Mouse (Mus musculus): ENCODE measurements around the gene Zbtb4. TPM values are rescaled to one million over a fixed set of nuclear protein-coding genes. Genes with fewer than 3 reads are reported as not detected.

The Zbtb4 gene
- polyA plus RNA-seq, 1 experiment from 2014 or later = 2.3 TPM

DNA sequence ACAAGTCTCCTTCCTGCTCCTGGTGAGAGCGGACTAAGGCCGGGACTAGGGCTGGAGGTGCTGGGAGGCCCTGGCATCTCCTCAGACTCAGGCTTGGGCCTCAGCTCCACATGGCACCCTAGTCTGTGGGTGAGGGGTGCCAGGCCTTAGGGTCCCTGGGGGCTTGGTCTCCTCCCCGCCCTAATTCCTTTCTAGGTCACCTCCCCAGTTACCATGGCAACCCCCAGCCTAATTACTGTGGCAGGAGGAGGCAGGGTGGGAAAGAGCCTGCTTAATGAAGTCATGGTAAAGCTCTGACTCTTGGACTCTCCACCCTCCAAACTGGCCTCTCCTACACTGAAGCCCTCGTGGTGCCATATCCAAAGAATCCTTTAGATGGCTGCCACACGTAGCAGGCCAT lies 63.1 kb downstream of the Zbtb4 start:
- ATAC-seq = peak; percentile 37; the same call in 1 of the 2 replicates
- Histone ChIP-seq H3K4me1 (replicated peaks) (peaks cover 2% of the 10 kb centered on the region), H3K4me2 (replicated peaks) (no peak overlapping the region), H3K9me3 (no peaks in the 10 kb centered on the region), H3K36me3 (peaks cover 21% of the 10 kb centered on the region), H3K4me3 (replicated peaks) (no peak overlapping the region), H3K27me3 (replicated peaks) (no peaks in the 10 kb centered on the region), H3K27ac (no peak overlapping the region), H3K9ac (no peak overlapping the region)
- WGBS = 73% methylated on average over 5 of the region's 5 CpGs

DNA sequence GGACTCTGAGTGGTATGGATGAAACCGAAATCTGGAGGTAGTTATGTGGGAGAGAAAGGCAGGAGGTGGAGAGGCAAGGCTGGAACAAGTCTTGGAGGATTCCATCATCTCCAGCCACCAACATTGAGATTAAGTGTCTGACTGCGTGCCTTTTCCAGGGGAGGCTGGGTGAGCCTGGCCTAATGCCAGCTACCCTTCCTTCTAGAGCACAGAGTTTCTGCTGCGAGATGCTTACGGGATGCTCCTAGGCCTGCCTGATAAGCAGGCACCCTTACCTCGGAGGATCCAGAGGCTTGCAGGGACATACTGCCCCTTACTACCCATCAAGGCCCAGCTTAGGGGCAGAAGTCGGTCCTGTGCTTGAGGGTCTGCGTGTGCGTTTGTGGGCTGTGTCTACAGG lies 67.8 kb downstream of the Zbtb4 start:
- Histone ChIP-seq H3K4me2 (replicated peaks) (peak overlapping the region; percentile 92), H3K27me3 (replicated peaks) (no peaks in the 10 kb centered on the region), H3K4me3 (replicated peaks) (peak overlapping the region; percentile 40), H3K4me1 (replicated peaks) (peaks cover 32% of the 10 kb centered on the region), H3K9ac (peak overlapping the region; percentile 45; the same call in 1 of the 2 replicates), H3K27ac (no peak overlapping the region), H3K9me3 (no peaks in the 10 kb centered on the region), H3K36me3 (no peaks in the 10 kb centered on the region)
- 73% methylated on average over 8 of the region's 8 CpGs for WGBS
- ATAC-seq = no peak

Other genes with a start within 250 kb of the Zbtb4 start
- 0.77 and 0.87 TPM in 2 replicates for gene Dnah2, start 216.8 kb upstream of the Zbtb4 start, polyA plus RNA-seq (2015; fragmentation: Nextera tagmentation; extraction: Ambion mirVana)
- 9.8 and 10.2 TPM in 2 replicates for gene Efnb3, start 205.7 kb upstream of the Zbtb4 start, polyA plus RNA-seq (2015; fragmentation: Nextera tagmentation; extraction: Ambion mirVana)
- 25.1 and 25.6 TPM in 2 replicates for gene Wrap53, start 185.7 kb upstream of the Zbtb4 start, polyA plus RNA-seq (2015; fragmentation: Nextera tagmentation; extraction: Ambion mirVana)
- 140 and 143 TPM in 2 replicates for gene Trp53, start 185.6 kb upstream of the Zbtb4 start, polyA plus RNA-seq (2015; fragmentation: Nextera tagmentation; extraction: Ambion mirVana)
- 5.8 and 6.8 TPM in 2 replicates for gene Atp1b2, start 160.0 kb upstream of the Zbtb4 start, polyA plus RNA-seq (2015; fragmentation: Nextera tagmentation; extraction: Ambion mirVana)
- gene Shbg, start 148.0 kb upstream of the Zbtb4 start, polyA plus RNA-seq (2015; fragmentation: Nextera tagmentation; extraction: Ambion mirVana) = 0.34 and 0.43 TPM in 2 replicates
- gene Sat2, start 143.9 kb upstream of the Zbtb4 start, polyA plus RNA-seq (2015; fragmentation: Nextera tagmentation; extraction: Ambion mirVana) = 14.1 and 16.7 TPM in 2 replicates
- 15.6 and 21.2 TPM in 2 replicates for gene Fxr2, start 132.9 kb upstream of the Zbtb4 start, polyA plus RNA-seq (2015; fragmentation: Nextera tagmentation; extraction: Ambion mirVana)
- gene Sox15, start 110.6 kb upstream of the Zbtb4 start, polyA plus RNA-seq (2015; fragmentation: Nextera tagmentation; extraction: Ambion mirVana) = 0.20 TPM in 1 of 2 replicates, not detected in the other
- gene Mpdu1, start 103.3 kb upstream of the Zbtb4 start, polyA plus RNA-seq (2015; fragmentation: Nextera tagmentation; extraction: Ambion mirVana) = 60.9 and 63.4 TPM in 2 replicates
- 13.3 and 14.2 TPM in 2 replicates for gene Cd68, start 99.8 kb upstream of the Zbtb4 start, polyA plus RNA-seq (2015; fragmentation: Nextera tagmentation; extraction: Ambion mirVana)
- 517 and 559 TPM in 2 replicates for gene Eif4a1, start 93.5 kb upstream of the Zbtb4 start, polyA plus RNA-seq (2015; fragmentation: Nextera tagmentation; extraction: Ambion mirVana)
- 62.1 and 63.9 TPM in 2 replicates for gene Senp3, start 83.8 kb upstream of the Zbtb4 start, polyA plus RNA-seq (2015; fragmentation: Nextera tagmentation; extraction: Ambion mirVana)
- 0.33 and 0.54 TPM in 2 replicates for gene Tnfsf13, start 80.1 kb upstream of the Zbtb4 start, polyA plus RNA-seq (2015; fragmentation: Nextera tagmentation; extraction: Ambion mirVana)
- 6.6 and 7.0 TPM in 2 replicates for gene Tnfsf12, start 70.1 kb upstream of the Zbtb4 start, polyA plus RNA-seq (2015; fragmentation: Nextera tagmentation; extraction: Ambion mirVana)
- gene Tnfsfm13, start 69.8 kb upstream of the Zbtb4 start, polyA plus RNA-seq (2015; fragmentation: Nextera tagmentation; extraction: Ambion mirVana) = 2.6 and 3.1 TPM in 2 replicates
- gene Polr2a, start 7.3 kb upstream of the Zbtb4 start, polyA plus RNA-seq (2015; fragmentation: Nextera tagmentation; extraction: Ambion mirVana) = 18.1 and 19.1 TPM in 2 replicates
- 0.15 and 0.16 TPM in 2 replicates for gene Slc35g3, start 3.9 kb upstream of the Zbtb4 start, polyA plus RNA-seq (2015; fragmentation: Nextera tagmentation; extraction: Ambion mirVana)
- gene Chrnb1, start 30.0 kb downstream of the Zbtb4 start, polyA plus RNA-seq (2015; fragmentation: Nextera tagmentation; extraction: Ambion mirVana) = 3.5 and 4.3 TPM in 2 replicates
- 1.2 and 1.4 TPM in 2 replicates for gene Fgf11, start 35.9 kb downstream of the Zbtb4 start, polyA plus RNA-seq (2015; fragmentation: Nextera tagmentation; extraction: Ambion mirVana)
- 31.2 and 31.4 TPM in 2 replicates for gene Tmem102, start 39.7 kb downstream of the Zbtb4 start, polyA plus RNA-seq (2015; fragmentation: Nextera tagmentation; extraction: Ambion mirVana)
- gene Gm39566, start 49.4 kb downstream of the Zbtb4 start, polyA plus RNA-seq (2015; fragmentation: Nextera tagmentation; extraction: Ambion mirVana) = not detected in 2 replicates
- not detected in 2 replicates for gene Spem2, start 52.6 kb downstream of the Zbtb4 start, polyA plus RNA-seq (2015; fragmentation: Nextera tagmentation; extraction: Ambion mirVana)
- 0.21 TPM in 1 of 2 replicates, not detected in the other for gene Spem1, start 56.3 kb downstream of the Zbtb4 start, polyA plus RNA-seq (2015; fragmentation: Nextera tagmentation; extraction: Ambion mirVana)
- gene Nlgn2, start 71.9 kb downstream of the Zbtb4 start, polyA plus RNA-seq (2015; fragmentation: Nextera tagmentation; extraction: Ambion mirVana) = 5.2 and 5.3 TPM in 2 replicates
- gene Tmem256, start 72.6 kb downstream of the Zbtb4 start, polyA plus RNA-seq (2015; fragmentation: Nextera tagmentation; extraction: Ambion mirVana) = 442 and 459 TPM in 2 replicates
- gene Plscr3, start 80.5 kb downstream of the Zbtb4 start, polyA plus RNA-seq (2015; fragmentation: Nextera tagmentation; extraction: Ambion mirVana) = 70.4 and 74.6 TPM in 2 replicates
- gene Tnk1, start 92.8 kb downstream of the Zbtb4 start, polyA plus RNA-seq (2015; fragmentation: Nextera tagmentation; extraction: Ambion mirVana) = 14.4 and 16.4 TPM in 2 replicates
- not detected in 2 replicates for gene Tmem95, start 112.1 kb downstream of the Zbtb4 start, polyA plus RNA-seq (2015; fragmentation: Nextera tagmentation; extraction: Ambion mirVana)
- 5.2 and 5.5 TPM in 2 replicates for gene Kctd11, start 115.5 kb downstream of the Zbtb4 start, polyA plus RNA-seq (2015; fragmentation: Nextera tagmentation; extraction: Ambion mirVana)
- 4.8 and 5.9 TPM in 2 replicates for gene Acap1, start 129.6 kb downstream of the Zbtb4 start, polyA plus RNA-seq (2015; fragmentation: Nextera tagmentation; extraction: Ambion mirVana)
- gene 2810408A11Rik, start 135.1 kb downstream of the Zbtb4 start, polyA plus RNA-seq (2015; fragmentation: Nextera tagmentation; extraction: Ambion mirVana) = 7.7 and 7.9 TPM in 2 replicates
- gene Neurl4, start 135.2 kb downstream of the Zbtb4 start, polyA plus RNA-seq (2015; fragmentation: Nextera tagmentation; extraction: Ambion mirVana) = 7.0 and 10.0 TPM in 2 replicates
- 68.1 and 68.5 TPM in 2 replicates for gene Gps2, start 148.0 kb downstream of the Zbtb4 start, polyA plus RNA-seq (2015; fragmentation: Nextera tagmentation; extraction: Ambion mirVana)
- 1,625 and 1,693 TPM in 2 replicates for gene Eif5a, start 156.0 kb downstream of the Zbtb4 start, polyA plus RNA-seq (2015; fragmentation: Nextera tagmentation; extraction: Ambion mirVana)
- gene Ybx2, start 169.9 kb downstream of the Zbtb4 start, polyA plus RNA-seq (2015; fragmentation: Nextera tagmentation; extraction: Ambion mirVana) = 2.5 and 3.1 TPM in 2 replicates
- gene Slc2a4, start 182.3 kb downstream of the Zbtb4 start, polyA plus RNA-seq (2015; fragmentation: Nextera tagmentation; extraction: Ambion mirVana) = 20.4 and 21.8 TPM in 2 replicates
- 977 and 1,030 TPM in 2 replicates for gene Cldn7, start 198.9 kb downstream of the Zbtb4 start, polyA plus RNA-seq (2015; fragmentation: Nextera tagmentation; extraction: Ambion mirVana)
- gene Ctdnep1, start 215.2 kb downstream of the Zbtb4 start, polyA plus RNA-seq (2015; fragmentation: Nextera tagmentation; extraction: Ambion mirVana) = 23.2 and 26.3 TPM in 2 replicates
- gene Elp5, start 216.6 kb downstream of the Zbtb4 start, polyA plus RNA-seq (2015; fragmentation: Nextera tagmentation; extraction: Ambion mirVana) = 102 and 105 TPM in 2 replicates
- gene Gabarap, start 225.2 kb downstream of the Zbtb4 start, polyA plus RNA-seq (2015; fragmentation: Nextera tagmentation; extraction: Ambion mirVana) = 529 and 559 TPM in 2 replicates
- gene Phf23, start 229.9 kb downstream of the Zbtb4 start, polyA plus RNA-seq (2015; fragmentation: Nextera tagmentation; extraction: Ambion mirVana) = 58.6 and 61.3 TPM in 2 replicates
- gene Dvl2, start 234.7 kb downstream of the Zbtb4 start, polyA plus RNA-seq (2015; fragmentation: Nextera tagmentation; extraction: Ambion mirVana) = 30.5 and 31.8 TPM in 2 replicates
- 114 and 128 TPM in 2 replicates for gene Acadvl, start 249.5 kb downstream of the Zbtb4 start, polyA plus RNA-seq (2015; fragmentation: Nextera tagmentation; extraction: Ambion mirVana)

Measured in intestine, embryonic 15.5 days (tissue).